Mouse (Mus musculus) testis, adult 2 months (tissue): ENCODE measurements at regions not wholly inside any gene's neighbourhood (a gene's known extent, or its start where the extent isn't known, plus 50 kb on each side); places are given as distances from the start of the nearest gene placed in this dataset.

Experiments used
- CTCF ChIP-seq: fragments of 200-500 bp; IDR thresholded peaks from 2 replicates; pipeline ENCODE4 v1.5.1; 2012; ENCODE audit warnings: low read depth, mild to moderate bottlenecking, inconsistent platforms, low read length, moderate library complexity; ENCODE audit not compliant: control insufficient read depth, insufficient read depth, insufficient replicate concordance
- POLR2A ChIP-seq: fragments of 200-500 bp; IDR thresholded peaks from 2 replicates; pipeline ENCODE4 v1.6.1; 2012; ENCODE audit warnings: low read depth, mild to moderate bottlenecking, inconsistent platforms, low read length, moderate library complexity; ENCODE audit not compliant: control insufficient read depth

- TF ChIP-seq POLR2A (no peak), CTCF (peak; percentile 69; the same call in 1 of the 2 replicates)
Measured at GRCm38 (mm10) chr19:24621610-24622220, 52.1 kb upstream of the Tmem252 start.
